Mouse (Mus musculus) adrenal gland, postnatal 36 days (tissue): ENCODE results near the gene Bach2. TPM values are rescaled to one million over a fixed set of nuclear protein-coding genes. Genes with fewer than 3 reads are reported as not detected.
A peak's percentile ranks its signal among the peaks of the same experiment; 100 is the strongest.

ENCODE experiments used
- DNase-seq, 2 experiments: peaks; one replicate each; pipeline ENCODE4 v3.0.0; 2021; ENCODE audit warnings: mixed read lengths in 1 of 2
- total RNA-seq, 2 experiments: library from RNA; stranded (reverse); gene quantifications; 2 replicates each; pipeline ENCODE4 v1.2.3; 2021

Gene Bach2
- total RNA-seq, 2 experiments from 2014 or later = 3.5 to 5.4 TPM

GRCm38 (mm10) chr4:32425641-32426040 is 187.0 kb downstream of the Bach2 start:
- DNase-seq = no peak

GRCm38 (mm10) chr4:32426779-32427577 is 188.4 kb downstream of the Bach2 start:
- DNase-seq = no peak

GRCm38 (mm10) chr4:32428738-32429137 is 190.1 kb downstream of the Bach2 start:
- DNase-seq = no peak

- no peak for DNase-seq
Observed at GRCm38 (mm10) chr4:32430136-32430535, 191.5 kb downstream of the Bach2 start.

GRCm38 (mm10) chr4:32430981-32431380 is 192.4 kb downstream of the Bach2 start:
- DNase-seq = no peak

- DNase-seq = no peak
Observed at GRCm38 (mm10) chr4:32432271-32432781, 193.7 kb downstream of the Bach2 start.

GRCm38 (mm10) chr4:32432945-32433344 is 194.3 kb downstream of the Bach2 start:
- DNase-seq = no peak

GRCm38 (mm10) chr4:32434612-32435011 is 196.0 kb downstream of the Bach2 start:
- no peak for DNase-seq

- DNase-seq = no peak
Observed at GRCm38 (mm10) chr4:32439974-32440739, 201.6 kb downstream of the Bach2 start.

GRCm38 (mm10) chr4:32440740-32441072 is 202.1 kb downstream of the Bach2 start:
- DNase-seq = no peak

- DNase-seq = no peak
Observed at GRCm38 (mm10) chr4:32444671-32445196, 206.1 kb downstream of the Bach2 start.

- DNase-seq = no peak
Observed at GRCm38 (mm10) chr4:32447850-32448249, 209.2 kb downstream of the Bach2 start.

GRCm38 (mm10) chr4:32461986-32462385 is 223.4 kb downstream of the Bach2 start:
- DNase-seq = no peak

- no peak for DNase-seq
Observed at GRCm38 (mm10) chr4:32463065-32463464, 224.5 kb downstream of the Bach2 start.

- DNase-seq = peak; percentile 4 to 8
Observed at GRCm38 (mm10) chr4:32464540-32464939, 225.9 kb downstream of the Bach2 start.

- DNase-seq = peak in 1 of 2 experiments; percentile 5
Observed at GRCm38 (mm10) chr4:32466031-32466430, 227.4 kb downstream of the Bach2 start.

GRCm38 (mm10) chr4:32477977-32478660 is 239.5 kb downstream of the Bach2 start:
- DNase-seq = no peak

- DNase-seq = no peak
Observed at GRCm38 (mm10) chr4:32479231-32479630, 240.6 kb downstream of the Bach2 start.

- DNase-seq = no peak
Observed at GRCm38 (mm10) chr4:32479801-32480700, 241.4 kb downstream of the Bach2 start.

- peak in 1 of 2 experiments; percentile 19 for DNase-seq
Observed at GRCm38 (mm10) chr4:32481366-32482055, 242.9 kb downstream of the Bach2 start.

GRCm38 (mm10) chr4:32482138-32482537 is 243.5 kb downstream of the Bach2 start:
- no peak for DNase-seq
